Mouse (Mus musculus): ENCODE data around the gene Tbcd.

- TF ChIP-seq CTCF (IDR thresholded peaks at IDR 0.05; ENCODE audit: control insufficient read depth, insufficient read depth, insufficient replicate concordance, low read depth, low read length) (no peak), POLR2A (IDR thresholded peaks at IDR 0.05; ENCODE audit: control insufficient read depth, low read depth, low read length) (no peak)
Observed at GRCm38 (mm10) chr11:121543287-121543856, 91.6 kb downstream of the Tbcd start.

Measured in testis, adult 2 months (tissue).